Mouse (Mus musculus) heart, adult 2 months (tissue): ENCODE data around the gene Phlpp1.

Source experiments
- CTCF ChIP-seq: fragments of 200-600 bp; IDR thresholded peaks from 2 replicates; pipeline ENCODE4 v1.8.1; 2022; ENCODE audit warnings: antibody characterized with exemption, mild to moderate bottlenecking, moderate library complexity
- EP300 ChIP-seq: fragments of 200-500 bp; IDR thresholded peaks from 2 replicates; pipeline ENCODE4 v1.6.1; 2011; ENCODE audit warnings: low read depth, low read length, control low read depth; ENCODE audit not compliant: insufficient read depth
- POLR2A ChIP-seq: fragments of 200-500 bp; IDR thresholded peaks from 2 replicates; pipeline ENCODE4 v1.6.1; 2011; ENCODE audit warnings: mild to moderate bottlenecking, low read depth, low read length, control low read depth; ENCODE audit not compliant: insufficient read depth

GRCm38 (mm10) chr1:106280171-106280913, 108.8 kb downstream of the Phlpp1 start:
- TF ChIP-seq CTCF: no peak
- TF ChIP-seq POLR2A: no peak
- TF ChIP-seq EP300: no peak
